Mouse (Mus musculus) kidney, postnatal 0 days (tissue): ENCODE measurements at regions not wholly inside any gene's neighbourhood (a gene's known extent, or its start where the extent isn't known, plus 50 kb on each side); places are given as distances from the start of the nearest gene placed in this dataset. TPM values are rescaled to one million over a fixed set of nuclear protein-coding genes. Genes with fewer than 3 reads are reported as not detected.

Source experiments
- ATAC-seq: fragments of 200-750 bp; cut with Nextera tagmentation; replicated peaks from 2 replicates; pipeline ENCODE4 v1.8.0; 2017; ENCODE audit warnings: low read depth, moderate number of reproducible peaks, moderate TSS enrichment, moderate library complexity; ENCODE audit not compliant: low FRiP score
- DNase-seq: peaks from one replicate; pipeline ENCODE4 v3.0.0-alpha.2; 2016; ENCODE audit warnings: low spot score
- H3K27ac ChIP-seq: fragments of 300-500 bp; sonication (generic); 2 replicates; pipeline ENCODE4 v1.5.1; 2014; ENCODE audit warnings: mild to moderate bottlenecking
- H3K27me3 ChIP-seq: fragments of 300-500 bp; sonication (generic); 2 replicates; pipeline ENCODE4 v1.6.1; 2014; ENCODE audit warnings: low read length, mixed read lengths; ENCODE audit not compliant: insufficient read depth
- H3K36me3 ChIP-seq: fragments of 300-500 bp; sonication (generic); 2 replicates; pipeline ENCODE4 v1.6.1; 2014; ENCODE audit warnings: low read length, mixed read lengths; ENCODE audit not compliant: insufficient read depth
- H3K4me1 ChIP-seq: fragments of 300-500 bp; sonication (generic); replicated peaks from 2 replicates; pipeline ENCODE4 v1.6.1; 2014; ENCODE audit warnings: antibody characterized with exemption, low read length, mixed read lengths; ENCODE audit not compliant: insufficient read depth
- H3K4me2 ChIP-seq: fragments of 300-500 bp; sonication (generic); 2 replicates; pipeline ENCODE4 v1.6.1; 2014; ENCODE audit warnings: mild to moderate bottlenecking, low read length, moderate library complexity, mixed read lengths
- H3K4me3 ChIP-seq: fragments of 300-500 bp; sonication (generic); replicated peaks from 2 replicates; pipeline ENCODE4 v1.5.1; 2014; ENCODE audit warnings: low read depth, low read length
- H3K9ac ChIP-seq: fragments of 300-500 bp; sonication (generic); 2 replicates; pipeline ENCODE4 v1.6.1; 2014; ENCODE audit warnings: low read depth, low read length
- H3K9me3 ChIP-seq: fragments of 300-500 bp; sonication (generic); replicated peaks from 2 replicates; pipeline ENCODE4 v1.6.1; 2016; ENCODE audit warnings: low read length, inconsistent platforms, mixed read lengths
- CTCF ChIP-seq: IDR thresholded peaks from 2 replicates; pipeline ENCODE4 v1.5.1; 2016; ENCODE audit warnings: antibody characterized with exemption, low read depth, mild to moderate bottlenecking, moderate library complexity
- WGBS: fragments of 180-500 bp; shearing (Covaris S2); extraction: QIAGEN DNeasy Blood & Tissue Kit; methylation state at CpG from one replicate; pipeline ENCODE4 v1.1.7; 2014; 5-methylcytosine and 5-hydroxymethylcytosine counted together
- microRNA-seq: library from miRNA; unstranded; fragments of <30 nt; microRNA quantifications from one replicate; pipeline ENCODE4, GENCODE M21; 2016

DNA sequence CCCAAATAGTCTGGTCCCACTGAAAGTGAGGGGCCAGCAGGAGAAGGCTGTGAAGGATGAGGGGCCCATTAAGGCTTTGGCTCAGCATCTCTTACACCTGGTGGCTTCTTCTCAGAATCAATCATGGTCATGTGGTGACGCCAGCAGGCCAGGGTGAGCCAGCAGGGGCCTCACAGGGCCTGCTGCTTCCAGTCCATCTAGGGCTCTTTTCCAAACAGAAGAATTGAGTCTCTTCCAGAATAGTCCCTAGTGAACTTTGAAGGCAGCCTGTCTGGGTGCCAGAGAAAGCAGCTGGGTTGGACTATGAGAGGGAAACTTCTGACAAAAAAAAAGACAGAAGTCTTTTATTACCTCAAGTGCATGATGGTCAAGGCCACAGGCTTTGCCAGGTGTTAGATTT is 65.6 kb upstream of the Btbd11 start:
- DNase-seq (no peak), ATAC-seq (no peak)
- H3K27ac ChIP-seq, result no peak overlapping the region
- H3K4me3 ChIP-seq, result no peak overlapping the region
- H3K4me1 ChIP-seq, result no peaks in the 10 kb centered on the region
- WGBS, result 81% methylated on average over 1 of the region's 1 CpGs
- no peaks in the 10 kb centered on the region for H3K27me3 ChIP-seq
- H3K9me3 ChIP-seq, result no peaks in the 10 kb centered on the region
- no peak overlapping the region for H3K9ac ChIP-seq
- no peaks in the 10 kb centered on the region for H3K36me3 ChIP-seq
- no peak overlapping the region for H3K4me2 ChIP-seq
- no peak for TF ChIP-seq CTCF

DNA sequence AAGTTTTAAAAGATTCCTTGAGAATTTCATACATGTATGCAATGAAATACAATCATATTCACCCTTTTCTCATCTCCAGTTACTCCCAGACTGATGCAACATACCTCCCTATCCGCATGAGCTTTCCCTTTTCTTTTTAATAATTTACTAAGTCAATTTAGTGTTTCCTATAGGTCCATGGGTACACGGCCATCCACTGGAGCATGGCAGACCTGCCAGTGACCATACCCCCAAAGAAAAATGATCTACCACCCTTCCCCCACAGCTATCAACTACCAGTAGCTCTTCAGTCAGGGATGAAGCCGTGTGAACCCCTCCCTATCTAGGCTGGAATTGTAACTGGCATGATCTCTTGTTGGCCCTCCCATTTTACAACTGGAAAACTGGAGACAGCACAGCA is 64.3 kb upstream of the Btbd11 start:
- ATAC-seq (0 out of 2 replicates have a peak, but pooled peaks have one; percentile 36), DNase-seq (no peak)
- H3K9me3 ChIP-seq, result no peaks in the 10 kb centered on the region
- H3K27me3 ChIP-seq, result no peaks in the 10 kb centered on the region
- H3K4me3 ChIP-seq, result no peak overlapping the region
- no peaks in the 10 kb centered on the region for H3K4me1 ChIP-seq
- no peak overlapping the region for H3K27ac ChIP-seq
- 36% methylated on average over 3 of the region's 3 CpGs for whole genome bisulfite sequencing
- no peak for TF ChIP-seq CTCF
- H3K4me2 ChIP-seq, result no peak overlapping the region
- H3K9ac ChIP-seq, result no peak overlapping the region
- no peaks in the 10 kb centered on the region for H3K36me3 ChIP-seq

DNA sequence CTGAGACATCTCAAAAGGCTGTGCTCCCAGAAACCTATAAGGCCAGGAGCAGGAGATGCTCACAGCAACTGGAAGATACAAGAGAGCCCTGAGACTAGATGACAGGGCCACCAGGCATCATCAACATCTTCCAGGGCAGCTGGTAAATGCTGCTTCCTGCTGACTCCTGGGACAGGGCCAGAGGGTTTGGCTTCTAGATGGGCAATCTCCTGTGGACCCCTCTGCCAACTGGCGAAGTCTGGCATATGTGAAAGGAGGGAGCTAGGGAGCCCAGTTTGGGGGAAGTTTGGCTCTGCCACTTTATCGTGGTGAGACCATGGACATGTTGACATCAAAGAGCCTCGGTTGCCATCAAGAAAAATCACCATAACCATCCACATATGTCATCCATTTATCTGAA is 57.2 kb upstream of the Btbd11 start:
- 86% methylated on average over 3 of the region's 3 CpGs for WGBS
- no peak for DNase-seq
- no peak for ATAC-seq
- Histone ChIP-seq H3K4me2 (no peak overlapping the region), H3K9me3 (no peaks in the 10 kb centered on the region), H3K4me3 (no peak overlapping the region), H3K36me3 (no peaks in the 10 kb centered on the region), H3K9ac (no peak overlapping the region), H3K27me3 (no peaks in the 10 kb centered on the region), H3K27ac (no peak overlapping the region), H3K4me1 (no peaks in the 10 kb centered on the region)
- no peak for TF ChIP-seq CTCF

DNA sequence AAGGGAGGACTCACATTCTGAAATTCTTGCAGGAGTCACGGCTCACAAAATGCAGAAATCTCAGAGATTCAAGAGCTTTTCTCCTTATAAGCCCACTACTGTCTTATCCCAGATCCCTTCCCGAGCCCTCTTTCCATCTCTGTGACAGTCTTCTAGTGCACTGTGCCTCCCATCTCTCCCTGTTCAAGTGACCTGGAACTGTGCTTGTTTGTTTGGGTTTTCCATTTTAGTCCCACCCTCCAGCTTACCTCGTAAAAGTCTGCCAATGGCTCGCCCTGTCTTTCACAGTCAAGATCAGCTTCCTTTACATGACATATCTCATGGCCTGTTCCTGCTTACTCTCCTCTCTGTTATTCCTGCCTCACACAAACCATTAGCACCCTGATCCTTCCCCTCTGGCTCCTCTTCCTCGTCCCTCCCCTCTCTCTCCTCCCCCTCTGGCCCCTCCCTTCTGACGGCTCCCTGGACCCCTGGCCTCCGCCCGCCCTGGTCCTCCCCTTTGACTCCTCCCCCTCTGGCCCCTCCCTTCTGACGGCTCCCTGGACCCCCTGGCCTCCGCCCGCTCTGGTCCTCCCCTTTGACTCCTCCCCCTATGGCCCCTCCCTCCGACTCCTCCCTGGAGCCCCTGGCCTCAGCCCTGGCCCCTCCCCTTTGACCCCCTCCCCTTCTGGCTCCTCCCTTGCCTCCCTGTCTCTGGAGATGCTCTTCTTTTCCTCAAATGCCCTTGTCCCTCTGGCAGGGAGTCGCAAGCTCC is 55.5 kb upstream of the Btbd11 start:
- H3K9me3 ChIP-seq, result no peaks in the 10 kb centered on the region
- no peaks in the 10 kb centered on the region for H3K27me3 ChIP-seq
- ATAC-seq (peak; percentile 72), DNase-seq (peak; percentile 39)
- peak overlapping the region; percentile 15; the same call in 1 of the 2 replicates for H3K4me2 ChIP-seq
- TF ChIP-seq CTCF, result no peak
- no peak overlapping the region for H3K9ac ChIP-seq
- H3K27ac ChIP-seq, result no peak overlapping the region
- 13% methylated on average over 13 of the region's 13 CpGs for WGBS
- H3K36me3 ChIP-seq, result no peaks in the 10 kb centered on the region
- no peak overlapping the region for H3K4me3 ChIP-seq
- H3K4me1 ChIP-seq, result no peaks in the 10 kb centered on the region

Small RNAs in the stretch of these regions (microRNA-seq; reads per million reads assigned to microRNA genes)
- not detected for gene Gm27392
